Mouse (Mus musculus) T-cell, adult 2 months (primary cell): Measurements from ENCODE around the gene 1700025C18Rik.

Experiments used
- DNase-seq: peaks from one replicate; pipeline ENCODE4 v3.0.0; 2022; ENCODE audit warnings: low spot score

1700025C18Rik gene

DNA sequence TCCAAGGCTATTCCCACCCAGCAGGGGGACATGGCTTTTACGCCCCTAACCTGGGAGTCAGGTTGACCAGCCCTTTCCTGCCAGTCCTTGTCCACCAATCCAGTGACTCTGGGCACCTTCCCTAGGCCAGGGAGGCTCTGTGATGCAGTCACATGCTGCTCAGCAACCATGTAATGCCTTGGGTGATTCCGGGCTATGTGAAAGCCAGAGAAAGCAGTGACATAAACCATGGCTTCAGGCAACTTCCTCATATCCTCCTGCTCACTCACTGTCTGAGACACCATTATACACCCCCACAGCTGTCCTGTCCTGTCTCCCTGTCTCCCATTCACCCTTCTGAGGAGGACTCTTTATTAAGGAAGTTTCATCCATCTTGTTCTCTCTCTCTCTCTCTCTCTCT lies at the start of gene 1700025C18Rik:
TSS of gene 1700025C18Rik (minus strand) at position 101 of the 400 bp plus-strand sequence.
- no peak for DNase-seq

DNA sequence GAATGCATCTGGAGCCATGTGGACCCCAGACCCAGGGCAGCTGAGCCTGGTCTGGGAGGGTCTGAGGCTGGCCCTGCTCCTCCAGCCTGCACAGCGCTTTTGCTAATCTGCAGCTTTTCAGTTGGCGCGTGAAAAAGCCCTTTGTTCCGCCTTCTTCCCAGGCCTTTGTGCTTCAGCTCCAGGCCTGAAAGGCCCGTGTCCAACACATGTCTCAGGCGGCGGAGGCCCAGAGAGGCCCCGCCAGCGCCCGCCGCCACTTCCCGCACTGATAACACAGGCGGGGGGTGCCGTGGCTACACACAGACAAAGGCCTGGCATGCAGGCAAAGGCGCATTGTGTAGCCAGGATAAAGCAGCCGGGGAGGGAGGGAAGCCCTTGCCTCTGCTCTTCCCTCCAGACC lies 45.5 kb upstream of the 1700025C18Rik start:
- no peak for DNase-seq

DNA sequence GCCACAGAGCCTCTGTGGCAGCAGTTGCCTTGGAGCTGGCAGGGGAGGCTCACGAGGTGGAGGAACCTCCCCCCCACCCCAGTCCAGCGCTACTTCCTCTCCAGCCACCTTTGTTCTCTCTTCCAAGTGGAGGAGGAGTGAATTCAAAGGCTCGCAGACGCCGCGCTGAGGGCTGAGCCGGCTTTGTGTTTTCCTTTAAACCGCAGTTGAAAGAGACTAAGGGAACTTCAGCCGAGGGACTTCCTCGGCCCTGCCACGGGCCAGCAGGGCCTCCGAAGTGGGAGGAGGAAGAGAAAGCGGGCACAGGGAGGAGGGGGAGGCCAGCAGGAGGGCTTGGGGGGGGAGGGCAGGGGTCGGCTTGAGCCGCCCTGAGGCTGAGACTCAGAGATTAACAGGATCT lies 43.0 kb upstream of the 1700025C18Rik start:
- no peak for DNase-seq

DNA sequence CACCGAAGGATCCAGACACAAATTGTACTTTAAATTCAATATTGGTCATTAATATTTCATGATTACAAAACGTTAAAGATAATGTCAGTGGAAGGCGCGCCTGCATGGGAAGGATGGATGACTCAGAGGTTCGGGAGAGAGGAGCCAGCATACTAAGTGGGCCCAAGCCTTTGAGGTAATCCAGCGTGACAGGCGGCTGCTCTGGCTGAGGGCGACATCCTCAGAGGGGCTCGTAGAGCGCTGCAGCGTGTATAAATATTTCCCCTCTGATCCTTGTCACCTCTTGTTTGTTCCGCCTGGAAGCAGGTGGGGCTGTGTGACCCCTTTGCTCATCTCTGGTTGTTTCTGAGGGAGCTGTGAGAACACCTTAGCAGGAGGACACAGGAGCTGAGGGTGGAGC lies 40.9 kb upstream of the 1700025C18Rik start:
- DNase-seq: no peak

DNA sequence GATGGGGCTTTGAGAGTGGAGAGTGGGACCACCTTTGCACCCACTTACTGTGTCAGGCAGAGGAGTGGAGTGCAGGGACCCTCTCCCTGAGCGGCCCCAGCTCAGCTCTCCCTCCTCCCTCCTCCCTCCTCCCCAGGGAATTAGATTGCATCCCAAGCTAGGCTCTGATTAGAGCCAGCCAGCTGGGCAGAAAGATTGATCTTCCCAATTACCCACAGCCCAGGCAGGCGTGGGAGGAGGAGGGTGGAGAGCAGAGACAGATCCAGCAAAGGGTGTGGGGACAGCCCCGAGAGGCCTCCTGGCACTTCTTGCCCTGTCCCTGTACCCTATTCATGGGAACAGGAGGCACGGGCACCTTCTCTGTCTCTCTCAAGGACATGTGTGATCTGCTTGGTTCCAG lies 38.6 kb upstream of the 1700025C18Rik start:
- DNase-seq: no peak

DNA sequence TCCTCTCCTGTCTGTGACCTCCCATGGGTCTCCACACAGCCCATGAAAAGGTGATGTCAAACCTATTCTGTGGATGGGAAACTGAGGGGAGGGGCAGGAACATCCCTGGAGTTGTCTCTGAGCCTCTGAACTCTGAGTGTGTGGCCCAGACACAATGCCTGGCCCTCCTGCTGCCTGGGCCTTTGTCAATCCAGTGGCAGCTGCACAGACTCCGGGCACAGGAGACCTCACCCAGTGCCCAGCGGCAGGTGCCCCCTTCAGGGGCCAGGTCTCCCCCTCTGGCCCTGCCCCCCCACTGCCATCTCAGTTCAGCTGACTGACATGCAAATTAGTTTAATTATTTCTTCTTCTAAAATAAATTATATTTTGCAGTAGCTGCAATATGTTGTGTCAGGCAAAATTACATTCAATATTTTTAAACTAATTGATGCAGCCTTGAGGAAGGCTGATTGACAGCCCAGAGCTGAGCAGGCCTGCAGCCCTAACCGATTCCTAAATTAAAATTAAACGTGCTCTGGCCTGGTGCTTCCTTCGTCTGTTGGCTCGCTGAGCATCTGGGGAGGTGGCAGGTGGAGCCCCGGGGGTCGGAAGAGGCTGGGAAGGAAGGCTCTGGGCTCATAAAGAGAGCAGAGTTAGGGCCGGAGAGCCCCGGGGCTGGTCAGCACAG lies 36.5 kb upstream of the 1700025C18Rik start:
- DNase-seq: no peak

DNA sequence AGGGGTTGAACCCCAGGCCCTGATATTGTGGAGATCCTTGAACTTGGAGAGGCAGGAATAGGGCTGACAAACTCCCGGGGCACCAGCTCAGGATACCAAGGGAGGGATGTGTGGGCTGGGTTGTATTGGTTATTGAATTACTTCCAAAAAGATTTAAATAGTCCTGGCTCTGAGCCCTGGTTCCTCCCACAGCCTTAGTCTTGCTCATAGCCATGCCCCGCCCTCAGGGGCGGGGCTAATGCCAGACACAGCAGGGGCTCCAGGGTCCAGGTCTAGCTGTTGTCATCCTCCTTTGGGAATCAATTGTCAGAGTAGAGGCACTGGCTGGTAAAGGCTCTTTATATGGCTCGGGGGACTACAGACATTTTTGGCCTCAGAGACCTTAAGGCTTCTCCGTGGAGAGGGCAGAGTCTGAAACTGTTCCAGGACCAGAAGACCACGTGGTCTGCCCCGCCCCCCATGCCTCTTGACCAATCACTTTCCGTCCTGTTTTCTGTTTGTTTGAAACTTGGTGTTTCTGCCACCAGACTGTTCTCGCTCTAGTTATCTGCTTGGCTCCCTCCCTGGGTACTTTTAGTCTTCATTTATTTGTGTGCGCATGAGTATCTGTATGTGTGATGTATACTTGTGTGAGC lies 30.8 kb upstream of the 1700025C18Rik start:
- no peak for DNase-seq

DNA sequence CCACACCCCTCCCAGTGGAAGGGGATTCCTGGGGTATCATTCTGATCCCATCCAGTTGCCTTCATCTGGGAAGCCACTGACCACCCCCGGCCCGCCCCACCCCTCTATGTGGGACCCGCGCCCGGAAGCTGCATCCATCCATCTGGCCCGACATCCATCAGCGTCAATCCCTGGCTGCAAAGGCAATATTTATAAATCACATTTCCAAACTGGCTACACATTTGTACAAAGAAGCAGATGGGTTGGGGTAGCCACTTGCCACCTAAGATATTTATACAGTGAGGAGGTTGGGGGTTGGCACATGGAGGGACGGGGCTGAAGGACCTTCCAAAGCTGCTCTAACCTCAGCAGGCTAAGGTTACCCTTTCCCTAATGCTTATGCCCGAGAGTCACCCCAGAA lies 30.2 kb upstream of the 1700025C18Rik start:
- no peak for DNase-seq

DNA sequence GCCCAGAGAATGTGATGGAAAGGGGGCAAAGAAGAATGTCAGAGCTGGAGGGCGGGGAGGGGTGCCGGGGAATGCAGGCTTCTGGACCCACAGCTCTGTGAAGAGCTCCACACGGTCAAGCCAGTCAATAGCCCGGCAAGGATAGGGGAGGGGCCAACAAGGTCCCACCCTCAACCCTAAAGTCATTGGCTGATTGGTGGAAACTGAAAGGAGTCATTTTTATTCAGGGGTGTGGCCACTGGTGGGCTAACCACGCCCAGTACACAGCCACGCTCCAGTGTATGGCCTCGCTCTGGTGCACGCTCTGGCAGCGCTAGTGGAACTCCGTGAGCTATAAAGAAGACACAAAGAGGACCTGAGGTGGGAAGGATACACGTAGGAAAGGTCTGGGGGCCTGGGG lies 23.2 kb upstream of the 1700025C18Rik start:
- DNase-seq: no peak

DNA sequence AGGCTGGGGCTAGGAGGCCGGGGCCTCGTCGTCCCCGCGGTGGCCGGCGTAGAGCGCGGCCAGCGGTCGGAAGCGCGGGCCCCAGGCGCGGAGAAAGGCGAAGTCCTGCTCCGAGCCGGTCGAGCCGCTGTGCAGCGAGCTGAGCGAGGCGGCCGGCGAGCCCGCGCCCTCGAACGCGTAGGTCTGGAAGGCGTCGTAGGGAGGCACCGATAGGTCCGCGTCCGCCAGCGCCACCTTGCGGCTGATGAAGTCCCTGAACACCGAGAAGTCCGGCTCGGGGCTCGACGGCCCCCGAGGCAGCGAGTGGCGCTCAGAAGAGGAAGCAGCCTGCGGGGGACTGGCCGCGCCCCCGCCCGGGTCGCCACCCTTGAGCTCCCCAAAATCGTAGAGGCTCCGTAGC lies 21.6 kb upstream of the 1700025C18Rik start:
- peak; percentile 71 for DNase-seq

DNA sequence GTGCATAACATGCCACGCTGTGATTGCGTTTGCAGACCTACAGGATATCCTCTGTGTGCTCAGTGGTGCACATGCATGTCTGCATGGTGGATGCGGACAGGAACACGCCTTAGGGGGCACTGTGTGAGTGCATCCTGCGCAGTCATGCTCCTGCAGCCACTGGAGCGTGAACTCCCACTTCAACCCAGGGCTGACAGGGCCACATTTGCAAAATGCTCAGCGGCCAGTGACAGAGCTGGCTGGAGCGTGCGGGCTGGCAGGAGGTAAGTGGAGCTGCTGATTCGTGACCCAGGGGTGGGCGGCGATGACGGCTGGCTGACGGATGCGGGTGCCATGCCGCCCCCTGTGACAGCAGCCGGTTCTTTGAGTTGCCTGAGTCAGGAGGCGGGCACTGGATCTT lies 16.0 kb upstream of the 1700025C18Rik start:
- no peak for DNase-seq

DNA sequence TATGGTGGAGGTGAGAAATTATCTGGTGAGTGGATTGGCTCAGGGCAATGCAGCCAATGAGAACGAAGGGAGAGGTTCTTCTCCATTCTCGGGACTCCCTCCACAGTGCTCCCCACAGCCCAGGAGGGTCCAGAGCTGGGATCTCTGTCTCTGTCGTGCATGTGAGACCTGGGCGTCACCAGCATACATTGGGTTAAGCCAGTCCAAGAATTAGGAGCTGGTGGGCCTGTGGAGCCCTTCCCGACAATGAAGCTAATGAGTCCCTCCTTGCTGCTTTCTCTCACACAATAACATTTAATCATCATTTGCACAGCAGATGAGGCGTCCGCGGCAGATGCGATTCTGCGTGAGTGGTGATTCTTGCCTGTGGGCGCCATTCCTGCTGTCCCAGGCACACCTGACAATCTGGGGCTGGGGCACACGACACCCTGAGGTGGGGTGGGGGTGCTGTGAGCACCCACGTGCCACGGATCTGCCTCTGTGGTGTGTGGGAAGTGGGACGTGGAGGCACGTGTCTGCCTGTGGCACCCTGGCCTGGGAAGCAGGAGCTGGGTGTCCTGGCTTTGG lies 15.0 kb upstream of the 1700025C18Rik start:
- DNase-seq: no peak

DNA sequence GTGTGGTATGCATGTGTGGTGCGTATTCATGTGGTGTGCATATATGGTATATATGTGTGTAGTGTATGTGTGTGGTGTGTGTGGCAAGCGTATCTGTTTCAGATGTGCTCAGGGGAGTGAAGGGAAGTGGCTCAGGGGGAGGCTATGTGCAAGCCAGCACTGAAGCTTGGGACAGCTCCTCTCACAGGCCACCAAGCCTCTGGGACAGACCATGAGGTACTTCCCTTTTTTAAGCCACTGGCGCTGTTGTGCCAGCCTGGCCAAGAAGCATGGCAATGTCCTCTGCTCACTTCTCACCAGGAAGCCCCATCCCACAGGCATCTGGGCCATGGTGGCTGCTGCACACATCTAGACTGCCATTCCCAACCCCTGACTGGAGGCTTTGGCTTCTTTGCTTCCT lies 12.4 kb upstream of the 1700025C18Rik start:
- DNase-seq: no peak

DNA sequence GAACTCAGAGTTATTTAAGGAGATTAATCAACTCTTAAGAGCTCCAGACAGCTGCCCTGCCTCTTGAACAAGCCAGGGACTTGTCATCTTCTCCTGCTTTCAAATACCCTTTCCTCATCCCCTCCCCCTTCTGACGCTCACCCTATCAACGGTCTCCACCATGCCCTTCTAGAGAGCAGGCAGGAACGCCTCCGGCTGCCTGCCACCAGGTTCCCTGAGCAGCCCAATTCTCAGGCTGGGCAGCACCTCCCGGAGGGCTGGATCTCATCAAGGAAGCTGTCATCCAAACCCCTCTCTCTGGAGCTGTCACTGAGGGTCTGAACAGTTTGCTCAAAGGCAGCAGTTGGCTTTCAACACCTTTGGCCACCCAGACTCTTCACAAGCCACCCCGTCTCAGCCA lies 10.2 kb upstream of the 1700025C18Rik start:
- DNase-seq: no peak

DNA sequence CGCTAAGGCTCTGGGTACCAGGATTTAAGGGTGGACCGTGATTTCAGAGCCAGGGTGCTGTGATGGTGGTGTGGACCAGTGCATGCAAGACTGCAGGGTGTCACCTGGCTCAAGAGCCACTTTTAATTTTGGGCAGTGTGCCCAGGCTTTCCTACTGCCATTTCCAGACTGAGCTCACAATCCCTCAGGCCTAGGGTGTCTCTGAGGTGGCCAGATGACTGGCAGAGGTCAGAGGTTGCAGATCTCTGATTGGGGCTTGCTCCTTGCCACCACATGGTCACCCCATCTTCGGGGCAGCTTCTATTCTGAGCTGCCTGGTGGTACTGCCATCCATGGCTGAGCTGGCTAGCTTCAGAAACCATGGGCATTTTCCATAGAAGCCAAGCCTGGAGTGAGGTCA lies 8.3 kb upstream of the 1700025C18Rik start:
- no peak for DNase-seq

DNA sequence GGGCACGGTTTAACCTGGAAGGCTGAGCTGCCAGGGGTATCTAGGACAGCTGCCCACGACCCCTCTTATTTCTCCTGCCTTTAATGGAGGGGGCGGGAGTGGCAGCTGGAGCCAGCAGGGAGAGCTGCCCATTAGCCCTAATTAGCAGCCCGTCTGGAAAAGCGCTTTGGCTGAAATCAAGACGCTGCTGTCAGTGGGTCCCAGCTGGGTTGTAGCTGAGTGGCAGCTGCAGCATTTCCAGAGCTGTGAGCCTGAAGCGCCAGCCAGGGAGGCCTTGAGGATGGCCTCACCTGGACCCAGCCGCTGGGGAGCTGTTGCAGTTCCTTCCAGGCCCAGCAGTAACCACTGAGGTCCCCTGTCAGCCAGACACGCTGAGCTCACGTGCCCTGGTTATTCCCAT lies 5.8 kb upstream of the 1700025C18Rik start:
- DNase-seq: no peak

DNA sequence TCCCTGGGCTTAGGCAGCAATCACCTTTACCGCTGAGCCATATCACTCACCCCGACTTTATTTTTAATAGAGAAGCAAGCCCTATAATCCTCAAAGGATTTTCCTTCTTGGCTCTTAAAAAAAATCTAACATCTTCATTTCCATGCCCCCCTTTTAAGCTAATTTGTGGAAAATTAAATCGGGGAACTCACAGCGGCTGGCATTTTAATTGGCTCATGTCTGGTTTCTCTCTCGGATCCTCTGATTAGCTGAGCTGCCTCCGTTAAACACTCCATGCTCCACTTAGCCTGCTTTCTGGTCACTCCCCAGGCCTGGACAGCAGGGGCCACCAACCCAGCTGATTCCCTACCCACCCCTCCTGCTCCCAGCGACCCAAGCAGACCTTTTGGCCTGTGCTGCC lies 1.8 kb upstream of the 1700025C18Rik start:
- DNase-seq: no peak

DNA sequence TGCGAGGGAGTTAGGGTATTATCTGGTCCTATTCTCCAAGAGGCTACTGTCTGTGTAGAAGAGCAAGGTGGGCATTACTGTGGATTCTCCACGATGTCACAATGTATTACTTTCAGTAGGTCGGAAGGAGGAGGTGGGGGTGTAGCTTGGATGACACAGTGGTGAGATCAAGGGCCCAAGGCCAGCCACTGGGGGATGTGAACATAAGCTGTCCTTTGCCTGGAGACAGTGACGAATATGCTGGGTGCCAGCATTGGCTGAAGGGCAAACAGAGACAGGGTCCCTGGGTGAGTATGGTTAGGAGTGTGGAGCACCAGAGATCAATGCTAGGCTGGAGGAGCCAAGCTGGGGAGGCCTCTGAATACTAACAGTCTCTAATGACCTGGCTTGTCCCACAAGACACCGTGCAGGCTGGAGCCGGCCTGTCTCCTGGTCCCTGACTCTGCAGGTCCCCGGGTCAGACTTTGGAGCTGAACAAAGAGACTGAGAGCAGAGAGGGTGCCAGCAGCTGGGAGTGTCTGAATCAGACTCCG lies 949 bp upstream of the 1700025C18Rik start:
- no peak for DNase-seq

DNA sequence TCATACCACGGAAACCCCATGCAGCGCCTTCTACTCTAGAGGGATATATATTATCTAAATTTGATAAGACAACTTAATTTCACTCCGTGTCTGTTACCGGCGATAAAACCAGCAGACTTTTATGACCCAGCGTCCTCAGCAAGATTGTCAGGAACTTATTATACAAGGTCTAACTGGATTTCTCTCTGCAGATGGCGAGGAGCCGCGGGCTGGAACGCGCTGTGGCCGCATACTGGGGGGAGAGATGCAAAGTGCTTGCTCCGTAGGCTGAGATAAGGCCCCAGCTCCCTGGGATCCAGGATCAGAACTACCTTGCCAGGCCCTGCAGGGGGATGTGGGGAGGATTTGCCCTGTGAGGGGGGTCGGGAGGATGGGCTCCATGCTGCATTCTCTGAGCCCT lies 1.1 kb downstream of the 1700025C18Rik start:
- DNase-seq: no peak

DNA sequence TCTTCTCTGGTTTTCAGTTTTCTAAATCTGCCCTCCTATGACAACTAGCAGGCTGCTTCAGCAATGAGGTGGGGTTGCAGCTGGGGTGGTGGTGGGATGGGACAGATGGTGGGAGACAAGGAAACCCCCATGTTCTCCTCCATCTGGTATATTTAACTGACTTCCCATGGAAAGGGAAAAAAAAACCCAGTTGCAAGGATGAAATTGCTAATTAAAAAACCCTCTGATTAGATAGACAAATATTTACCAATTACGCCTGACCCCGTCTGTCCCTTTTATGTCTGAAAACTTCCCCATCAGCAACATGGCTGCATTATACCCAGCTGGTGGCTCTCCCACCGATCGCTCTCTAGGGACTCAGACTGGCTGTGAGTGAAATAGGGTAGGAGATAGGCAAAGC lies 3.9 kb downstream of the 1700025C18Rik start:
- no peak for DNase-seq

DNA sequence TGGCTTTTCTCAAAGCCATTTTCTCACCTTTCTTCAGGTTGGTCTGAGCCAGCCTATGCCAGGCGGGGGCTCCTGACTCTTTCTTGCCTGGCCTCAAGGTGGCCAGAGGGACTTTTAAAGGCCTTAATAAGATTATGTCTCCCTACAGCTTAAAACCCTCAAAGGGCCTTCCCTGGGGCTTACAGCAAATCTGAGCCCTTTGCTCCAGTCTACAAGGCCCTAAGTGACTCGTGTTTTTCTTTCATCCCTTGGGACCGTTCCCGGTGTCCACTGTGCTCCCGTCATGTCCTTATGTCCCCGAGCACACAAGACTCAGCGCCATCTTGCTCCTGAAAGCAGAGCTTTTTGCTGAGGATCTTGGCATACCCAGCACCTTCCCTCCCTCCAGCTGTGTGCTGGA lies 9.3 kb downstream of the 1700025C18Rik start:
- DNase-seq: no peak

DNA sequence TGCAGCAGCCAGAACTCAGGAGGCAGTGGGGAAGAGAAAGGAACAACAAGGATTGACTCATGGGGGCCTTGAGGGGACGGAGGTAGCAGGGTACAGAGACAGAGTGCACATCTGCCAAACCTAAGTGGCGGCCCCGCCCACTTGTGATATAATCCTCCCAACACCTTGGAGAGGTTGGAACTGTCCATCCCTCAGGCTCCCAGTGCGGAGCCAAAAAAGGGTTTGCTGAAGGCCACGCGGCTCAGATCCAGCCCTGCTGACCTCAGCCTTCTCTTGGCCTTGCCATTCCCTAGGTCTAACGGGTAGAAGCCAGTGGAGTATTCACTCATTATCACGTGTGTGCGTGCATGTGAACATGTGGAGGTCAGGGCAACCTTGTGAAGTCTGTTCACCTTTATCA lies 9.9 kb downstream of the 1700025C18Rik start:
- DNase-seq: no peak

DNA sequence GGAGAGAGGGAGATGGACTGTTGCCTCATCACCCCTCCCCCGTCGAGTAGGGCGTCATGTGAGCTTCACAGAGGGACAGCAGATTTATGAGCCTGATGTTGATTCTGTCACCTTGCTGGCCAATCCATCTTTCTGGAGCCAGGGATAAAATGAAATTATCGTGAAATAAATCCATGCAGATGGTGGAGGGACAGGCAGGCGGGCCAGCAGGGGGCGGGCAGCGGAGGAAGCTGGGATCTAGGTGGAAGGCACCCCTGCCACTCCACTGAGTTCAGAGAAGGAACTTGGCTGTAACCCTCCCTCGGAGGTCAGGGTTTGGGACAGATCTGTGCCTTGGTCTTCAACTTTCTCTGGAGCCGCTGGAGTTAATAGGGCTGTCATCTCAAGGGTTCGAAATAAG lies 11.9 kb downstream of the 1700025C18Rik start:
- no peak for DNase-seq

DNA sequence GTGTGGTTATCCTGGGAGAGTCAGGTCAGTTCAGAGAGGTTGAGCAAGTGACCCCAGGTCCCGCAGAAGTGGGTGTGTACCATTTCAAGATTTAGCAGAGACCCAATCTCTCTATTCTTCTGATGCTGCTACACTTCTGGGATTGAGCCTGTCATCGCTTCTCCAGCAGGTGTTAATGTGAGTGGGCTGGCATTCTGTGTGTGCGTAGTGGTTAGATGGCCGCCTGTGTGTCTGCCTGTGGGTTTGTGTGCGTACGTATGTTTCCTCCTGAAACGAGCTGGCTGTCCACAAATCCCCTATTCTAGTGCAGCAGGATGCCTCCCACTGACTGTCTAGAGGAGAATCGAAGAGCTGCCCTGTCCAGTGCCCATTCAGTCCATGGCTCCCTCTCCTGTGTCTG lies 12.5 kb downstream of the 1700025C18Rik start:
- DNase-seq: no peak
